Mouse (Mus musculus) CH12.LX (cell line): ENCODE results near the gene Mroh3.

ENCODE experiments used
- POLR2A ChIP-seq: IDR thresholded peaks from 2 replicates; pipeline ENCODE4 v1.6.1; 2011; ENCODE audit warnings: low read depth, mild to moderate bottlenecking, improper control_type of control experiment, low read length
- USF1 ChIP-seq: IDR thresholded peaks from 2 replicates; pipeline ENCODE4 v1.6.1; 2014; ENCODE audit warnings: low read depth, mild to moderate bottlenecking, inconsistent platforms, low read length, improper control_type of control experiment

DNA sequence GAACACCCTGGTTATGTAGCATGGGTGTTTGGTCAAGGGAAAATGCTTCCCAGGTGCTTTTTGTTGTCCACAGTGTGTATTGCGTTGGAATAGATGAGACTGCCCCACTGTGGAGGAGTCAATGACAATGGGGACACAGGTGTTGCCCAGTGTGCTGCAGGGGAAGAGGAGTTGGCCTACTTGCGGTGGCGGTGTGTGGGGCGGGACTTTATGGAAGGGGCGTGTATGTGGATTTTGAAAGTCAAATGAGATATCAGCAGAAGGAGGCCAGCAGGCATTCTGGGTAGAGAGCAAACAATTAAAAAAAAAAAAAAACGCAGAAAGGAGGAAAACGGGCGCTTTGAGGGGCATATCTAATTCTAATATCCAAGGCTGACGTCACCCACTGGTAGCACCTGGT, 62.9 kb downstream of the Mroh3 start:
- no peak for TF ChIP-seq USF1
- TF ChIP-seq POLR2A = no peak
